ENCODE assay signal across 12 mouse cellular contexts in the genomic region with DNA sequence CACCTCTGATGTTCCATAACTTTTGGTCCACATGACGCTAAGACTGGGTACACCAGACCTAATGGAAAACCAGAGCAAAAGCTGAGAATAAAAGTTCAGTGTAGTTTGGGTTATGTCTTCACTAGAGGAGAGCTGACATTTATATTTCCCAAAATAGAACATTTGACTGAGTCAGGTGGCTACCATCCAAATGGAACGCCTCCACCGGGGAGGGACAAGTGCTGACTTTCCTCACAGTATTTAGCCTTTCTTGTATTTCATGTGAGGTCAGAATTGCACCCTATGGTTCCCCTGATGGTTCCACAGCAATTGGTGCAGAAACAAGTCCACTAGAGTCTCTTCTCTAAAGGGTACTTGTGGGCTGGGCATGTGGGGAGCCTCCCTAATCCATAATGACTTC.
A peak's percentile ranks its signal among the peaks of the same experiment; 100 is the strongest.
DNase-seq lines count a peak whose midpoint lies in the region; ATAC-seq and TF ChIP-seq lines count a peak whose summit lies in the region.
"Had no signal": no experiment of that assay in that cellular context is flagged by ENCODE, and none has a peak within 500 bp of the region (broad histone marks: within the 10 kb centered on the region; RNA-seq: fewer than 3 reads in every experiment).

No protein-coding gene starts in this region.

- no peak overlapping the region for H3K4me3 ChIP-seq in heart, embryonic 10.5 days
- peak overlapping the region; percentile 7; the same call in 1 of the 2 replicates for H3K4me3 ChIP-seq in gastrocnemius, adult 2 months
- H3K4me3 ChIP-seq: hindbrain, embryonic 13.5 days; myocyte had no signal

- H3K27ac ChIP-seq in heart, embryonic 10.5 days, result no peak overlapping the region
- H3K27ac ChIP-seq in gastrocnemius, adult 2 months, result peak overlapping the region; percentile 86
- H3K27ac ChIP-seq: hindbrain, embryonic 13.5 days had no signal

- peak; percentile 63 to 88 for DNase-seq in adrenal gland, adult (ENCODE audit: inconsistent age in 2 of 2, low spot score in 1 of 2)
- DNase-seq in adrenal gland, postnatal 4 days (ENCODE audit: low spot score in 2 of 2), result no peak
- DNase-seq in heart, postnatal 14 days, result peak; percentile 12 to 42
- no peak for DNase-seq in heart, embryonic 10.5 days (ENCODE audit: low spot score)
- peak; percentile 63 for DNase-seq in adrenal gland, postnatal 10 days
- DNase-seq in gastrocnemius, adult 2 months, result peak; percentile 84
- DNase-seq in liver, result no peak
- DNase-seq: kidney, adult 11 months; liver, postnatal 0 days had no signal

- no peaks in the 10 kb centered on the region for H3K36me3 ChIP-seq in heart, embryonic 10.5 days
- H3K36me3 ChIP-seq: hindbrain, embryonic 13.5 days had no signal

- no peaks in the 10 kb centered on the region for H3K27me3 ChIP-seq in heart, embryonic 10.5 days (ENCODE audit: insufficient read depth, poor library complexity, severe bottlenecking)

- H3K9me3 ChIP-seq in heart, embryonic 10.5 days, result no peaks in the 10 kb centered on the region
- H3K9me3 ChIP-seq: hindbrain, embryonic 13.5 days had no signal

- WGBS in heart, embryonic 10.5 days, result 89% methylated on average over 3 of the region's 3 CpGs

- peaks cover 9% of the 10 kb centered on the region for H3K4me1 ChIP-seq in heart, embryonic 10.5 days
- H3K4me1 ChIP-seq: hindbrain, embryonic 13.5 days had no signal

- intact Hi-C loops in heart, postnatal 14 days (cut with DNase I), result no loop called here
- intact Hi-C loops in gastrocnemius, adult 2 months (cut with DNase I), result no loop called here

- no peak for ATAC-seq in CD4-positive, CD25-positive, alpha-beta regulatory T cell, adult 4 months
- ATAC-seq: liver, postnatal 0 days had no signal

- no peak for TF ChIP-seq CTCF in gastrocnemius, adult 2 months (IDR thresholded peaks at IDR 0.05)

Comparison
In these comparisons a context has a peak if more than half of its experiments do, and no peak if none do; other contexts are left out.
1. DNase-seq: peak in adrenal gland, adult (2 of 2), heart, postnatal 14 days (2 of 2), adrenal gland, postnatal 10 days (single experiment) and gastrocnemius, adult 2 months (single experiment); none in adrenal gland, postnatal 4 days (0 of 2), heart, embryonic 10.5 days (single experiment) and liver (single experiment).